Mouse (Mus musculus): ENCODE results near the gene Upk2. TPM values are rescaled to one million over a fixed set of nuclear protein-coding genes. Genes with fewer than 3 reads are reported as not detected.

Upk2 gene
- polyA plus RNA-seq, 1 experiment from 2014 or later: not detected

DNA sequence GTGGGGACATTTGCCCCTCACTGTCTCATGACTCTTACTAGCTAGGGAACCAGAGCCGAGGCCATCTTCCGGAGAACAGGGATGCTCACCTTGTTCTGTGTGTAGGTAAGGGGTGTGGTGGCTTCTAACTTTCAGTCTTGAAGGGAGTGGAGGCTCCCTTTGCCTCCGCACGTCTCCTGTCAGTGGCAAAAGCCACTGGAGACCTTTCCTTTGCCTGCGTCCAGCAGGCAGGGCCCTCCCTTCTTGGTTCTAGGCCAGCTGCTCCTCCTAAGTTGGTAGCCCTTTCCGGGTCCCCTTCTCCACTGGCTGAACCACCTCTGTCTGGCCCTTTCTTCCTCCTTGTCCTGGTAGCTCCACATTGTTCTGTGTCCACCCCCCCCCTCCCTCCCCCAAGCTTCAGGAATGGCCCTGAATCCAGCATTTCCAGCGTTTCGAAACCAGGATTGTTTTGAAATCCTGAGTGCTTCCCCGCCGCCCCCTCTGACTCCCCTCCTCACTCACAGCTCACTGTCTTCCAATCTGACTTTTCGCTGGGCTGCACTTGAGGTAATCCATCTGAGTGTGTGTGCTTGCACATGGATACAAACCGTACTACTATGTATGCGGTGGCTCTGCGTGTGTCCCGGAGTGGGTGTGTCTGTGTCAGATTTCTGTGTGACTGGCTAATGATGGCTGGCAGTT lies 32.1 kb upstream of the Upk2 start:
- H3K36me3 ChIP-seq (replicated peaks): no peaks in the 10 kb centered on the region
- peak overlapping the region; percentile 79 for H3K27ac ChIP-seq (replicated peaks)
- WGBS (ENCODE audit: insufficient replicate concordance): 49% methylated on average over 15 of the region's 15 CpGs
- peaks cover 33% of the 10 kb centered on the region for H3K27me3 ChIP-seq
- H3K4me2 ChIP-seq: peak overlapping the region; percentile 73
- H3K9ac ChIP-seq: no peak overlapping the region
- H3K4me1 ChIP-seq (replicated peaks): peaks cover 55% of the 10 kb centered on the region
- H3K9me3 ChIP-seq (replicated peaks): no peaks in the 10 kb centered on the region
- no peak for ATAC-seq (ENCODE audit: insufficient read depth)
- peak overlapping the region; percentile 30 for H3K4me3 ChIP-seq (replicated peaks)

DNA sequence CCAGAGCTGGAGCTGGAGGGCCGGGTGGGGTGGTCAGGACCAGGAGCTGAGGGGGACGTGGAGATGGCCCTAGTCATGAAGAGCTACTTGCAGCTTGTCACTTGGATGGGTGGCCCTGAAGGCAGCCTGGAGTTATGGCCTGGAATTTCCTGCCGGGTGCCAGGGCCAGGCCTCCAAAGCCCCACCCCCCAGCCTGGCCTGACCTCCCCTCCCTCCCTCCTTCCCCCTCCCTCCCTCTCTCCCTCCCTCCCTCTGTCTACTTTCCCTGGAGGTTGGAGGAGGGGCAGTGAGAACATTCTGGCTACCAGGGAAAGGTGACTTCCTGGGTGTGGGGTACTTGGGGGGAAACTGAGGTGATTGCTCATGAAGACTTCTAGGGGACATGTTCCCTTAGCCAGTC lies 31.6 kb upstream of the Upk2 start:
- no peak for ATAC-seq (ENCODE audit: insufficient read depth)
- 50% methylated on average over 3 of the region's 3 CpGs for WGBS (ENCODE audit: insufficient replicate concordance)
- H3K36me3 ChIP-seq (replicated peaks): no peaks in the 10 kb centered on the region
- H3K4me2 ChIP-seq: peak overlapping the region; percentile 73
- H3K9me3 ChIP-seq (replicated peaks): no peaks in the 10 kb centered on the region
- H3K4me1 ChIP-seq (replicated peaks): peaks cover 54% of the 10 kb centered on the region
- H3K9ac ChIP-seq: no peak overlapping the region
- peaks cover 39% of the 10 kb centered on the region for H3K27me3 ChIP-seq
- peak overlapping the region; percentile 79 for H3K27ac ChIP-seq (replicated peaks)
- H3K4me3 ChIP-seq (replicated peaks): peak overlapping the region; percentile 30

DNA sequence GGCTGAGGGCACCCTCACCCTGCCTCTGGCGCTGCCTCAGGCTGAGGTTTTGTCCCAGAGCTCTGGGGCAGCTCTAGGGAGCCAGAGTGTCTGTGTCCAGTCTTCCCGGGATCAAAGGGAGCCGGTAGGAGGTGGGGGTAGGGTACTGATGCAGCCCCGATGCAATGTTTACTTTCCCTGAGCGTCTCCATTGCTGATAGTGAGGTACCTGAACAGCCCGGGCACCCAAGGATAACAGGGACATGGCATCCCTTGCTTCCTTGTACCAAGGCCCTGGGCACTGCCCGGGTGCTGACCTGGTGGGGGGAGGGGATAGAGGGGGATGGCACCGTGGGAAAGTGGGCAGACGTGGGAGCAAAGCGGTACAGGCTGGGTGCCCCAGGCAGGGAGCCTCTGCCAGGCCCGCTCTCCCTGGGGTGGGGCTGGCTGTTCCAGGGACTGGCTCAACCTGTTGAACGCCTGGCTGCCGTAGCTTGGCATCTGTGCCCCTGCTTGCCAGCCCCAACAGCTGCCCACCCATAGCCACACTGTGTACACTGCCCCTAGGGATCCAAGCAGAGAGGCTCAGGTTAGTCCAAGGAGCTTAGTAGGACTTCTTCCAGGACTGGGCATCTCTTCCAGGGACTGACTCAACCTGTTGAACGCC lies 30.9 kb upstream of the Upk2 start:
- H3K4me1 ChIP-seq (replicated peaks): peaks cover 48% of the 10 kb centered on the region
- no peak overlapping the region for H3K9ac ChIP-seq
- H3K27me3 ChIP-seq: peaks cover 46% of the 10 kb centered on the region

DNA sequence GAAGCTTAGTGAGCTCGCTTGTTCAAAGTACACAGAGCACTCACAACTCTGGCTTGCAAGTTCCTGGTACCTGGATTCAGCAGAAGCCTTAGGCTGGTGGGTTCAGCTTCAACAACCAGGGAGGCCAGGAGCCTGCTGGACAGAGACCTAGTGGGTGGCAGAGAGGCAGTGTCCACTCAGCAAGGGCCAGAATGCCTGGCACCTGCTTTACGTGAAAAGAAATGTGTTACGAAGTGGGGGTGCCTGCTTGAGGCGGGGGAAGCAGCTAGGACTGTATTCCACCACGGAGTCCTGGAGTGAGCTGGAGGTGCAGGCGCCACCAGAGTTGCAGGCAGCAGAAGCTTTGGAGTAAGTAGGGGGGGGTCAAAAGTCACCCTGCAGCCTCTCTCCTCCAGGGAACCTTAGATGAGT lies 30.3 kb upstream of the Upk2 start:
- no peak for ATAC-seq (ENCODE audit: insufficient read depth)
- no peaks in the 10 kb centered on the region for H3K9me3 ChIP-seq (replicated peaks)
- H3K4me1 ChIP-seq (replicated peaks): peaks cover 42% of the 10 kb centered on the region
- peak overlapping the region; percentile 66; the same call in 1 of the 2 replicates for H3K4me3 ChIP-seq (replicated peaks)
- no peak overlapping the region for H3K9ac ChIP-seq
- no peaks in the 10 kb centered on the region for H3K36me3 ChIP-seq (replicated peaks)
- peak overlapping the region; percentile 73 for H3K4me2 ChIP-seq
- H3K27me3 ChIP-seq: peaks cover 51% of the 10 kb centered on the region
- 52% methylated on average over 6 of the region's 6 CpGs for WGBS (ENCODE audit: insufficient replicate concordance)
- H3K27ac ChIP-seq (replicated peaks): no peak overlapping the region; the same call in 1 of the 2 replicates

More for the DNA sequence above, 30.9 kb upstream of the Upk2 start:
- no peak for ATAC-seq (ENCODE audit: insufficient read depth)
- 44% methylated on average over 14 of the region's 14 CpGs for WGBS (ENCODE audit: insufficient replicate concordance)
- Histone ChIP-seq H3K4me3 (replicated peaks) (peak overlapping the region; percentile 66; the same call in 1 of the 2 replicates), H3K36me3 (replicated peaks) (no peaks in the 10 kb centered on the region), H3K4me2 (peak overlapping the region; percentile 73), H3K9me3 (replicated peaks) (no peaks in the 10 kb centered on the region), H3K27ac (replicated peaks) (peak overlapping the region; percentile 45)

DNA sequence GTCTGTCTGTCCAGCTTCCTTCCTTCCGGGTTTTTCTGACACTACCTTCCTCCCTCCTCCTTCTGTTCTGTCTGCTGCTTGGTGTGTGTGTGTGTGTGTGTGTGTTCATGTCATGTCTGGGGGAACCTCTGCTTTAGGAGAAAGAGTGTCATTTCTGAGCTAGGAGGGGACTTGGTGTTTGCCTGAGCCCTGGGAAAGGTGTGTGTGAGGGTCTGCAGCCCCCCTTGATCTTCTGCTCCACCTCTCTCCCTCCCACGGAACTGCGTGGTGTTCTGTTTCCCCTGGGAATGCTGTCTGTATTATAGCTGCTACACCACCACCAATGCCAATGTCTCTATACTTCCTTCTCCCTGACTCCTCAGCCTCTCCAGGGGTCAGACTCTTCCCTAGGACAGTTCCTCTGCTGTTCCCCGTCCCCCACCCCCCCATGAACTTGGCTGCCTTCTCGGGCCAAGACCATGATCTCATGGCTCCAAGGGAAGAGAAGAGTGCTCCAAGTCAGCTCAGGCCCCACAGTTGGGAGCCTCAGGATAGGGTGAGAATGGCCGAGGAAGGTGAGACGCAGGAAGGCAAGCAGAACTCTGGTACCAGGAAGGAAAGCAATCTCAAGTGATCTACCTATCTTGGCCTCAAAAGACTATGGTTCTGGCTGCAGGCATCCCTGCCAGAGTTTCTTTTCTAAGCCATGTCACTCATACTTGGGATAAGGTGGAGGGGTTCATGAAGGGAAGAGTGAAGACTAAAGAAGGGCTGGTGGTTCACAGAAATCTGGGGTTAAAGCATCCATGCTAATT lies 29.7 kb upstream of the Upk2 start:
- H3K4me3 ChIP-seq (replicated peaks): peak overlapping the region; percentile 66
- peak overlapping the region; percentile 19 for H3K27ac ChIP-seq (replicated peaks)
- H3K4me2 ChIP-seq: peak overlapping the region; percentile 73
- H3K36me3 ChIP-seq (replicated peaks): no peaks in the 10 kb centered on the region
- WGBS (ENCODE audit: insufficient replicate concordance): 29% methylated on average over 7 of the region's 7 CpGs
- H3K4me1 ChIP-seq (replicated peaks): peaks cover 42% of the 10 kb centered on the region
- ATAC-seq (ENCODE audit: insufficient read depth): no peak
- H3K9me3 ChIP-seq (replicated peaks): no peaks in the 10 kb centered on the region
- H3K9ac ChIP-seq: no peak overlapping the region
- H3K27me3 ChIP-seq: peaks cover 57% of the 10 kb centered on the region

DNA sequence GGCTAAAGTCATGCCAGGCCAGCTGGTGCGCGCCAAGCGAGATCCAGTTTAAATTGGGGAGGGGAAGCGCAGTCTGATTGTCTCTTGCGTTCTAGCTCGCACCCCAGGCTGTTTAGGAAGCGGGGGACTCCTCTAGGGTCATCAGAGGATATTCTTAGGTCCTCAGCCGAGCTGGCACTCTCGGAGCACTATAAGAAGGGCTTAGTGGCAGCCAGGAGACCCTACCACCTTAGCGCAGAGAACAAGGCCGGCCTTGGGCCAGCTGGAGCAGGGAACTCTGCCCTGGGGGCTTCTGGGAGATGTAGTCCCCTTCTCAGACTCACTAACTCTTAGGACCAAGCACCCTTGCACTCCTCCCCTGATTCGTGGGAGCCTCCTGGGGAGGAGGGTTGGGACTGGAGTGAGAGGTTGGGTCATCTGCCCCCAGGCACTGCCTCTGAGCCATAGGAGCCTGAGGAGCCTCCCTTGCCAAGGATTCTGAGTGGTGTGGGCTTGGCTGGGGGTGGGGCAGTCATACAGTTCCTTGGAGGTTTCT lies 28.8 kb upstream of the Upk2 start:
- Histone ChIP-seq H3K4me3 (replicated peaks) (peak overlapping the region; percentile 66), H3K27ac (replicated peaks) (peak overlapping the region; percentile 69; the same call in 1 of the 2 replicates), H3K9ac (peak overlapping the region; percentile 63; the same call in 1 of the 2 replicates), H3K27me3 (peaks cover 66% of the 10 kb centered on the region), H3K4me2 (peak overlapping the region; percentile 73), H3K36me3 (replicated peaks) (no peaks in the 10 kb centered on the region), H3K9me3 (replicated peaks) (no peaks in the 10 kb centered on the region), H3K4me1 (replicated peaks) (peaks cover 46% of the 10 kb centered on the region)
- no peak for ATAC-seq (ENCODE audit: insufficient read depth)
- under 1% methylated on average over 12 of the region's 12 CpGs for WGBS (ENCODE audit: insufficient replicate concordance)

DNA sequence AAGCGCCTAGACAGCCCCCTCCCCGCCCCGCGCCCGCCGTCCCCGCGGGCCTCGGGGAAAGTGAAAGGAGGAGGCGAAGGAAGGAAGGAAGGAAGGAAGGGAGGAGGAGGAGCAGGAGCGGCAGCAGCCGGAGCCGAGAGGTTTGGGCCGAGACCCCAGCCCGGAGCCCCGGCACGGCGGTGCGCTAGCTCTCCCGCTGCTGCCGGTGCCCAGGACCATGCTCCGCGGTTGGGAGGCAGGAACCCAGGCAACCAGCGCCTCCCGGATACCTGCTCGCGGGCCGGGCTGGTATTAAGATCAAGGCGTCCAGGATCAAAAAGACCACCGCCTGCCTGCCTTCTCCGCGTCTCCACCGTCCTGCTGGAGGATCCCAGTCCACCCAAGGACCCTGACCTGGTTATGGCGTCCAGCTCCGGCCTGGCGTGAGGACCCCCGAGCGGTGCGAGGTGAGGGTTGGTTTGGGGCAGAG lies 28.3 kb upstream of the Upk2 start:
- ATAC-seq (ENCODE audit: insufficient read depth): no peak
- Histone ChIP-seq H3K4me3 (replicated peaks) (peak overlapping the region; percentile 66), H3K36me3 (replicated peaks) (no peaks in the 10 kb centered on the region), H3K9ac (peak overlapping the region; percentile 63), H3K9me3 (replicated peaks) (no peaks in the 10 kb centered on the region), H3K4me1 (replicated peaks) (peaks cover 46% of the 10 kb centered on the region), H3K4me2 (peak overlapping the region; percentile 73), H3K27me3 (peaks cover 71% of the 10 kb centered on the region), H3K27ac (replicated peaks) (peak overlapping the region; percentile 69)
- under 1% methylated on average over 39 of the region's 39 CpGs for WGBS (ENCODE audit: insufficient replicate concordance)

DNA sequence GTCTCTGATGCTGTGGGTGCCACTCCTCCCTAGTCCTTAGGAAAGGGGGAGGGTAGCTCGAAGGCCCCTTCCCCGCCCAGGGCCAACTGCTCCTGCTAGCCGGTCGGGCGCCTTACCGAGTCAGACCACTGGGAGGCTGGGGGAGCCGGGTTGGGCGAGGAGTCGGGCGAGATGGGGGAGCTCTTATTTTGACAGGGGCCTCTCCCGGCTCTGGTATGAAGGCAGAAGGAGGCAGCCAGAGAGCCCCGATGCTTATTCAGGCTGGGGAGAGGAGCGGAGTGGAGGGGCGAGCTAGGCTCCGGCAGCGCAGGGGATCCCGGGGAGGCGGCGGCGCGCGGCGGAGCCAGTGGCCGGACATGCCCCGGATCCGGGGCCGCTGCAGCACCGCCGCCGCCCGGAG lies 27.8 kb upstream of the Upk2 start, which contains the start of gene Bcl9l:
Gene Bcl9l, plus strand, starts transcription at position 274 of the 400 bp plus-strand sequence.
- Histone ChIP-seq H3K4me3 (replicated peaks) (peak within 1 kb of the TSS; percentile 66), H3K27me3 (peaks cover 74% of the 10 kb centered on the region), H3K27ac (replicated peaks) (peak within 1 kb of the TSS; percentile 69), H3K4me1 (replicated peaks) (peaks cover 49% of the 10 kb centered on the region), H3K9ac (peak within 1 kb of the TSS; percentile 63), H3K9me3 (replicated peaks) (no peaks in the 10 kb centered on the region), H3K4me2 (peak within 1 kb of the TSS; percentile 73), H3K36me3 (replicated peaks) (no peaks in the 10 kb centered on the region)
- WGBS (ENCODE audit: insufficient replicate concordance): under 1% methylated on average over 31 of the region's 31 CpGs
- peak; percentile 22; the same call in 1 of the 2 replicates for ATAC-seq (ENCODE audit: insufficient read depth)

DNA sequence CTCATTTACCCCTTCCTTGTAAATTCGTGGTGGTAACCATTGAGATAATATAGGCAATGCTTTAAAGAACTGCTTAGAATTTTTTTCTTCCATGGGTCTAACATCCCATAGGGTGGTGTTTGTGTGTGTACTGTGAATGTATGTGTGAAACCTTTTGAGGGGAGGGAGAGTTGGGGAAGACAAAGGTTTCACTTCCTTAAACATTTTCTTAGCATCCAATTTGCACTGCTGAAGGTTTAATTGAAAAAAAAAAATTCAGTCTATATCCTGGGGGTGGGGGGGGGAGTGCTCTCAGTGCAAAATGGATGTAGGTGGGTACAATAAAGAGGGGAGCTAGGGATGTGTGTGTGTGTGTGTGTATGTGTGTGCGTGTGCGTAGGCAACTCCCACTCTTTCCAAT lies 27.3 kb upstream of the Upk2 start:
- H3K36me3 ChIP-seq (replicated peaks): no peaks in the 10 kb centered on the region
- no peaks in the 10 kb centered on the region for H3K9me3 ChIP-seq (replicated peaks)
- peak overlapping the region; percentile 69; the same call in 1 of the 2 replicates for H3K27ac ChIP-seq (replicated peaks)
- H3K9ac ChIP-seq: 0 out of 2 replicates have a peak overlapping the region, but pooled peaks have one; percentile 63
- H3K4me1 ChIP-seq (replicated peaks): peaks cover 53% of the 10 kb centered on the region
- H3K4me3 ChIP-seq (replicated peaks): peak overlapping the region; percentile 66
- WGBS (ENCODE audit: insufficient replicate concordance): 14% methylated on average over 3 of the region's 3 CpGs
- H3K4me2 ChIP-seq: peak overlapping the region; percentile 73
- peaks cover 79% of the 10 kb centered on the region for H3K27me3 ChIP-seq
- ATAC-seq (ENCODE audit: insufficient read depth): no peak

DNA sequence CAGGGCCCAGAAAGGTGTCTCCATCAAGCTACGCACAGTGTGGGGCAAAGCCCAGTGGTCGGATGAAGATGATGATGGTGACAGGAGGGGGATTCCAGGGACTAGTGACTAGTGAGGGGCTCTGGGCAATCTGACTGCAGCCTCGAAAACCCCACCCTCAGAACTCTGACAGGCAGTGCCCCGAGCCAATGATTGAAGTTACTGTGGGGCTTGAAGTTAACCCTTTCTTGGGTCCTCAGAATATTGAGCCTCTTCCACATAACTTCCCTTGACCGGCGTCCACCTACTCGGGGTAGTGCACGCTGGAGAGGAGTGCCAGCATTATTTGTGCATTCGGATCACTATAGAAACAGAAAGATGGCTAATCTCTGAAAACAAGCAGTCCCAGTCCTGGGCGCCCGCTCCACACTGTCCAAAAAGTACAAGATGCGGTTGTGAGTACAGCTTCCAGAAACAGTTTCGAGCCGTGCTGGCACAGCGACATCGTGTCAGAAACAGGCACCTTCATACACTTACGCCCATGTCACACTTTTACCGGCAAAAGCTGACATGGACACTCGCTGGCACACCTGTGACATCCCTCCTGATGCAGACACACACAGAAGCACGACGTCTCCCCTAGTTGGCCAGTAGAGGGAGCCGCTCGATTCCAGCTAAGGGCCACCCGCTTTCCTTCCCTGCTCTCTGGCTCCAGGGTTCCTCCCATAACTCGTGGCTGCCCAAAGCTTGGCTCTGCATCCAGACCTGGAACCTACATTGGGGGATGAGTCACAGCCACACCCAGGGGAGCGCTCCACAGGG lies 25.1 kb upstream of the Upk2 start:
- Histone ChIP-seq H3K4me1 (replicated peaks) (peaks cover 42% of the 10 kb centered on the region), H3K27ac (replicated peaks) (no peak overlapping the region), H3K4me2 (peak overlapping the region; percentile 81), H3K9ac (no peak overlapping the region), H3K36me3 (replicated peaks) (no peaks in the 10 kb centered on the region), H3K9me3 (replicated peaks) (no peaks in the 10 kb centered on the region), H3K27me3 (peaks cover 76% of the 10 kb centered on the region), H3K4me3 (replicated peaks) (peak overlapping the region; percentile 53)
- ATAC-seq (ENCODE audit: insufficient read depth): peak; percentile 22
- WGBS (ENCODE audit: insufficient replicate concordance): under 1% methylated on average over 26 of the region's 26 CpGs

Data from liver, embryonic 15.5 days (tissue).